Mouse (Mus musculus) limb, embryonic 14.5 days (tissue): ENCODE measurements at regions not wholly inside any gene's neighbourhood (a gene's known extent, or its start where the extent isn't known, plus 50 kb on each side); places are given as distances from the start of the nearest gene placed in this dataset.

Experiments
- ATAC-seq: fragments of 200-750 bp; cut with Nextera tagmentation; 2 replicates; pipeline ENCODE4 v1.8.0; 2017; ENCODE audit warnings: low read depth, moderate number of reproducible peaks, moderate TSS enrichment; ENCODE audit not compliant: low FRiP score
- DNase-seq: peaks from one replicate; pipeline ENCODE4 v3.0.0-alpha.2; 2015; ENCODE audit warnings: low spot score
- H3K27ac ChIP-seq: fragments of 300-500 bp; sonication (generic); replicated peaks from 2 replicates; pipeline ENCODE4 v1.5.1; 2014; ENCODE audit warnings: low read depth, mild to moderate bottlenecking, low read length, moderate library complexity, mixed read lengths
- H3K27me3 ChIP-seq: fragments of 300-500 bp; sonication (generic); 2 replicates; pipeline ENCODE4 v1.6.1; 2014; ENCODE audit warnings: low read length, mixed read lengths; ENCODE audit not compliant: control insufficient read depth, insufficient read depth
- H3K36me3 ChIP-seq: fragments of 300-500 bp; sonication (generic); 2 replicates; pipeline ENCODE4 v1.6.1; 2014; ENCODE audit warnings: mild to moderate bottlenecking, low read length, moderate library complexity, mixed read lengths; ENCODE audit not compliant: control insufficient read depth, insufficient read depth
- H3K4me1 ChIP-seq: fragments of 300-500 bp; sonication (generic); 2 replicates; pipeline ENCODE4 v1.6.1; 2014; ENCODE audit warnings: antibody characterized with exemption, low read length, mixed read lengths; ENCODE audit not compliant: control insufficient read depth, insufficient read depth
- H3K4me2 ChIP-seq: fragments of 300-500 bp; sonication (generic); replicated peaks from 2 replicates; pipeline ENCODE4 v1.6.1; 2014; ENCODE audit warnings: low read depth, mild to moderate bottlenecking, low read length, moderate library complexity; ENCODE audit not compliant: severe bottlenecking
- H3K4me3 ChIP-seq: fragments of 300-500 bp; sonication (generic); replicated peaks from 2 replicates; pipeline ENCODE4 v1.5.1; 2014; ENCODE audit warnings: low read length
- H3K9ac ChIP-seq: fragments of 300-500 bp; sonication (generic); 2 replicates; pipeline ENCODE4 v1.6.1; 2014; ENCODE audit warnings: mild to moderate bottlenecking, low read depth, low read length, moderate library complexity; ENCODE audit not compliant: severe bottlenecking
- H3K9me3 ChIP-seq: fragments of 300-500 bp; sonication (generic); 2 replicates; pipeline ENCODE4 v1.6.1; 2016; ENCODE audit warnings: low read length; ENCODE audit not compliant: control insufficient read depth
- POLR2A ChIP-seq: fragments of 200-500 bp; IDR thresholded peaks from 2 replicates; pipeline ENCODE4 v1.8.0; 2012; ENCODE audit warnings: inconsistent platforms, mild to moderate bottlenecking, moderate library complexity, borderline replicate concordance; ENCODE audit not compliant: insufficient read depth, insufficient read length; ENCODE audit errors: extremely low read depth
- WGBS: fragments of 180-500 bp; shearing (Covaris S2); extraction: QIAGEN DNeasy Blood & Tissue Kit; methylation state at CpG from one replicate; pipeline ENCODE4 v1.1.7; 2014; 5-methylcytosine and 5-hydroxymethylcytosine counted together

- Histone ChIP-seq H3K4me1 (no peaks in the 10 kb centered on the region), H3K9ac (no peak overlapping the region), H3K27ac (no peak overlapping the region), H3K4me2 (no peak overlapping the region), H3K36me3 (no peaks in the 10 kb centered on the region), H3K4me3 (no peak overlapping the region), H3K9me3 (no peaks in the 10 kb centered on the region), H3K27me3 (no peaks in the 10 kb centered on the region)
- ATAC-seq = no peak
- no peak for TF ChIP-seq POLR2A
- DNase-seq = no peak
- WGBS = 79% methylated on average over 3 of the region's 3 CpGs
These were observed 208.5 kb downstream of the Cst10 start for GRCm38 (mm10) chr2:149613381-149613780.

- Histone ChIP-seq H3K9me3 (no peaks in the 10 kb centered on the region), H3K27ac (no peak overlapping the region), H3K9ac (no peak overlapping the region), H3K27me3 (no peaks in the 10 kb centered on the region), H3K36me3 (no peaks in the 10 kb centered on the region), H3K4me1 (no peaks in the 10 kb centered on the region), H3K4me3 (no peak overlapping the region), H3K4me2 (no peak overlapping the region)
- WGBS = 81% methylated on average over 2 of the region's 2 CpGs
- TF ChIP-seq POLR2A = no peak
- no peak for DNase-seq
- no peak for ATAC-seq
These were observed 209.5 kb downstream of the Cst10 start for GRCm38 (mm10) chr2:149614078-149614939.

GRCm38 (mm10) chr2:149625626-149626025 is 203.4 kb upstream of the Syndig1 start:
- ATAC-seq (no peak), DNase-seq (no peak)
- no peaks in the 10 kb centered on the region for H3K27me3 ChIP-seq
- TF ChIP-seq POLR2A = no peak
- no peaks in the 10 kb centered on the region for H3K9me3 ChIP-seq
- WGBS = 60% methylated on average over 1 of the region's 1 CpGs
- H3K9ac ChIP-seq = no peak overlapping the region
- no peaks in the 10 kb centered on the region for H3K4me1 ChIP-seq
- H3K4me2 ChIP-seq = no peak overlapping the region
- H3K4me3 ChIP-seq = no peak overlapping the region
- H3K27ac ChIP-seq = no peak overlapping the region
- no peaks in the 10 kb centered on the region for H3K36me3 ChIP-seq

DNA sequence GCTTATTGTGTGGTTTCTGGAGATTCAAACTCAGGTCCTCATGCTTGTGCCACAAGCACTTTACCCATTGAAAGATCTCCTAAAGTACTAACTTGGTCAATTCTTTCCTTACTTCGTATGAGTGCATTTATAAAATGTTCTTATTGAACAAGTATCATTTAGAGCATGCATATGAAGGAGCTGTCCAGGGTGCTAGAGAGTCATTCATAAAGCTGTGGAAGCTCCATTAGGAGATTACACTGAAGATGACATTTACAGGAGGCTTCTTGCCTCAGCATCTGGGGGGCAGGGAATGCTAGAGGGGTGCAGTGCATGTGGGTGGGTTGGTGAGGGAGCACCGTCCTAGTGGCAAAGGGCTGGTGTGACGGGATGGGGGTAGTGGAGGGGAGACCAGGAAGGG is 187.8 kb upstream of the Syndig1 start:
- H3K4me3 ChIP-seq = no peak overlapping the region
- no peaks in the 10 kb centered on the region for H3K9me3 ChIP-seq
- no peaks in the 10 kb centered on the region for H3K36me3 ChIP-seq
- H3K9ac ChIP-seq = no peak overlapping the region
- no peaks in the 10 kb centered on the region for H3K4me1 ChIP-seq
- no peak for TF ChIP-seq POLR2A
- H3K4me2 ChIP-seq = no peak overlapping the region
- 82% methylated on average over 3 of the region's 3 CpGs for WGBS
- DNase-seq (peak; percentile 81), ATAC-seq (no peak)
- no peaks in the 10 kb centered on the region for H3K27me3 ChIP-seq
- no peak overlapping the region for H3K27ac ChIP-seq

- no peak overlapping the region for H3K9ac ChIP-seq
- 55% methylated on average over 2 of the region's 2 CpGs for WGBS
These were observed 177.2 kb upstream of the Syndig1 start for GRCm38 (mm10) chr2:149651829-149652228.

More at GRCm38 (mm10) chr2:149651829-149652228, 177.2 kb upstream of the Syndig1 start:
- Histone ChIP-seq H3K36me3 (no peaks in the 10 kb centered on the region), H3K27ac (no peak overlapping the region), H3K4me2 (no peak overlapping the region), H3K4me1 (no peaks in the 10 kb centered on the region), H3K27me3 (no peaks in the 10 kb centered on the region), H3K4me3 (no peak overlapping the region), H3K9me3 (no peaks in the 10 kb centered on the region)
- no peak for TF ChIP-seq POLR2A
- no peak for ATAC-seq
- DNase-seq = no peak
